Mouse (Mus musculus): ENCODE measurements at regions not wholly inside any gene's neighbourhood (a gene's known extent, or its start where the extent isn't known, plus 50 kb on each side); places are given as distances from the start of the nearest gene placed in this dataset.

GRCm38 (mm10) chr4:8374737-8375489 lies 136.1 kb upstream of the Car8 start:
- in situ Hi-C loops (cut with MboI, MseI) = no loop called here

GRCm38 (mm10) chr4:8374061-8374460 lies 135.2 kb upstream of the Car8 start:
- in situ Hi-C loops (cut with MboI, MseI) = no loop called here

- in situ Hi-C loops (cut with MboI, MseI) = no loop called here
Observed at GRCm38 (mm10) chr4:8372069-8372468, 133.2 kb upstream of the Car8 start.

- in situ Hi-C loops (cut with MboI, MseI) = no loop called here
Observed at GRCm38 (mm10) chr4:8370786-8371185, 131.9 kb upstream of the Car8 start.

GRCm38 (mm10) chr4:8367487-8368276 lies 128.8 kb upstream of the Car8 start:
- in situ Hi-C loops (cut with MboI, MseI) = no loop called here

- in situ Hi-C loops (cut with MboI, MseI) = no loop called here
Observed at GRCm38 (mm10) chr4:8366978-8367377, 128.1 kb upstream of the Car8 start.

GRCm38 (mm10) chr4:8362409-8362808 lies 123.6 kb upstream of the Car8 start:
- in situ Hi-C loops (cut with MboI, MseI) = no loop called here

GRCm38 (mm10) chr4:8361931-8362330 lies 123.1 kb upstream of the Car8 start:
- in situ Hi-C loops (cut with MboI, MseI) = no loop called here

GRCm38 (mm10) chr4:8361305-8361704 lies 122.5 kb upstream of the Car8 start:
- in situ Hi-C loops (cut with MboI, MseI) = no loop called here

GRCm38 (mm10) chr4:8357443-8357842 lies 118.6 kb upstream of the Car8 start:
- in situ Hi-C loops (cut with MboI, MseI) = no loop called here

GRCm38 (mm10) chr4:8341928-8342327 lies 103.1 kb upstream of the Car8 start:
- in situ Hi-C loops (cut with MboI, MseI) = no loop called here

- in situ Hi-C loops (cut with MboI, MseI) = no loop called here
Observed at GRCm38 (mm10) chr4:8309241-8309987, 70.6 kb upstream of the Car8 start.

GRCm38 (mm10) chr4:8292563-8292962 lies 53.7 kb upstream of the Car8 start:
- in situ Hi-C loops (cut with MboI, MseI) = no loop called here

- in situ Hi-C loops (cut with MboI, MseI) = no loop called here
Observed at GRCm38 (mm10) chr4:8291528-8292492, 53.0 kb upstream of the Car8 start.

GRCm38 (mm10) chr4:8289901-8290300 lies 51.1 kb upstream of the Car8 start:
- in situ Hi-C loops (cut with MboI, MseI) = no loop called here
